Mouse (Mus musculus): ENCODE measurements around the gene Rtn4ip1. TPM values are rescaled to one million over a fixed set of nuclear protein-coding genes. Genes with fewer than 3 reads are reported as not detected.
"Not testable (repeated sequence)": the region's sequence is repeated elsewhere in the genome, so short reads cannot be mapped to it uniquely, and the experiment has no call there.

Rtn4ip1 gene
- polyA plus RNA-seq, 1 experiment from 2014 or later: 15.3 TPM

DNA sequence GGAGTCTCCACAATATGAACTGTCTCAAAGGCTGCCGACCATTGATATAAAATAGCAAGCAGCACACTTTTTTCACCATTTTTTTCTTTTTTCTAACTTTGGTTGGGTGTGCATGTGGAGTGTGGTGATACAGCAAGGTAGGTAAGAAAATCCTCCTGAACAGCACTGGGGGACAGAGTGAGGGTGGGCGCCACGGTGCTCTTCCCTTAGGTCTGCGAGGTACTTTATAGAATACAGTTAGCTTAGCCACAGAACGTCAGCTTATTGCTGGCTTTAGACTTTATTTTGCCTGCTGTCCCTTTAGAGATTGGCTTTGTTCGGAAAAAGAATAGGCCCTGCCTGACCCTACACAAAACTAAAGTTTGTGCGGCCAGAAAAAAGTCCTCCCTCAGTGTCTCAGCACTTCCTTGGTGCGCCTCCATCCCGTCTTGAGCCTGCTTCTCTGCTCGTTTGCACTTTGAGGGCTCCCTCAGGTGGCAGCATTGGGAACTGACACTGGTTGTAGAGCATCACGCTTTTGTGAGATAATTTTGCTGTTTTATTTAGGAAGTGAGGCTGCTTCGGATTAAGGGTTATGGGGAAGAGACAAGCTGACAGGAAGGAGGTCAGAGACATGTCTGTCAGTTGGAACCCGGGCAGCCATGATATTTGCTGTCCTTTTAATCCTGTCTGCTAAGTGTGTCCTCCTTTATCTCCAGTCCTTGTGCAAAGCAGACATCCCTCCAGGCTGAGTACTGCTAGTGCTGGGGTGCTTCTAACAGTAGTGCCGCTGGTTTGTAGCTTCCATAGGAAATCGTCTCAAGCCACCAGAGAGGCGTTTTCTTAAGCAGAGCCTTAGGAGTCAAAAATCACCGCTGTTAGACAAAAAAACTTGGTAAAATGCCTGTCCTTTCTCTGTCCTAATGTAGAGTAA is 17.3 kb downstream of the Rtn4ip1 start:
- WGBS: 42% methylated on average over 17 of the region's 17 CpGs
- Histone ChIP-seq H3K27me3 (ENCODE audit: control insufficient read depth, insufficient read depth, low read length) (no peaks in the 10 kb centered on the region), H3K9ac (replicated peaks; ENCODE audit: low read depth, low read length) (no peak overlapping the region), H3K4me3 (ENCODE audit: low read depth, low read length) (no peak overlapping the region), H3K4me1 (ENCODE audit: control insufficient read depth, insufficient read depth, low read length) (no peaks in the 10 kb centered on the region), H3K36me3 (ENCODE audit: control insufficient read depth, insufficient read depth, low read length) (no peaks in the 10 kb centered on the region), H3K4me2 (ENCODE audit: low read depth, low read length) (no peak overlapping the region), H3K27ac (ENCODE audit: low read depth, low read length) (no peak overlapping the region), H3K9me3 (ENCODE audit: control insufficient read depth, low read length) (no peaks in the 10 kb centered on the region)
- peak; percentile 82 for ATAC-seq (ENCODE audit: low read depth)

DNA sequence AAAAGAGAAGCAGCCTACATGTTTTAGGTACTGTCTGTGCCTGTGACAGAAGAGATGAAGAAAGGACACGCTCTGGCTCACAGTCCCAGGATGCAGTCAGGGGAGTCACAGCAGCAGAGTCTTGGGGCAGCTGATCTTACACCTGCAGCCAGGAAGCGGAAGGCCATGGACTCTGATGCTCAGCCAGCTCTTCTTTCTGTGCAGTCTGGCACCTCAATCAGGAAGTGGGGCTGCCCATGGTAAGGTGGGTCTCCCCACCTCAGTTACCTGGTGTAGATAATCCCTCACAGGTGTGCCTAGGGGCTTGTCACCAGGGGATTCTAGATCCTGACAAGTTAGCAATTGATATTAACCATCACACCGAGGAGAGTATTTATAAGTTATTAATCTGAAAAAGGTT is 21.5 kb downstream of the Rtn4ip1 start:
- Histone ChIP-seq H3K27ac (ENCODE audit: low read depth, low read length) (no peak overlapping the region), H3K4me2 (ENCODE audit: low read depth, low read length) (no peak overlapping the region), H3K4me3 (ENCODE audit: low read depth, low read length) (no peak overlapping the region), H3K4me1 (ENCODE audit: control insufficient read depth, insufficient read depth, low read length) (no peaks in the 10 kb centered on the region), H3K27me3 (ENCODE audit: control insufficient read depth, insufficient read depth, low read length) (no peaks in the 10 kb centered on the region), H3K9ac (replicated peaks; ENCODE audit: low read depth, low read length) (no peak overlapping the region), H3K36me3 (ENCODE audit: control insufficient read depth, insufficient read depth, low read length) (no peaks in the 10 kb centered on the region), H3K9me3 (ENCODE audit: control insufficient read depth, low read length) (no peaks in the 10 kb centered on the region)
- WGBS: 97% methylated on average over 3 of the region's 3 CpGs
- no peak for ATAC-seq (ENCODE audit: low read depth)

DNA sequence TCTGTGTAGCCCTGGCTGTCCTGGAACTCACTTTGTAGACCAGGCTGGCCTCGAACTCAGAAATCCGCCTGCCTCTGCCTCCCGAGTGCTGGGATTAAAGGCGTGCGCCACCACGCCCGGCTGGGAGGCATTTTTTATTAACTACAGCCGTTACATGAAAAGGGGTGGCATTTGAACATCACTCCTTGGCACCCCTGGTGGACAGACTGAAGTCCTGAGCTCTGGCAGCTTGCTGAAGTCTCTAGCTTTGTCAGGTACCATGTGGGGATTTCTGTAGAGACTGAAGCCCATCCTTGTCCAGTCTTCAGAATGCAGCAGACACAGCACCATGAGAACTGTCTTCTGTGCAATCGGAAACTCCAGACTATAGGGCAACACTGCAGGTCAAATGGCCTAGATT is 24.2 kb downstream of the Rtn4ip1 start:
- not testable (repeated sequence) for H3K9me3 ChIP-seq (ENCODE audit: control insufficient read depth, low read length); ATAC-seq (ENCODE audit: low read depth)

DNA sequence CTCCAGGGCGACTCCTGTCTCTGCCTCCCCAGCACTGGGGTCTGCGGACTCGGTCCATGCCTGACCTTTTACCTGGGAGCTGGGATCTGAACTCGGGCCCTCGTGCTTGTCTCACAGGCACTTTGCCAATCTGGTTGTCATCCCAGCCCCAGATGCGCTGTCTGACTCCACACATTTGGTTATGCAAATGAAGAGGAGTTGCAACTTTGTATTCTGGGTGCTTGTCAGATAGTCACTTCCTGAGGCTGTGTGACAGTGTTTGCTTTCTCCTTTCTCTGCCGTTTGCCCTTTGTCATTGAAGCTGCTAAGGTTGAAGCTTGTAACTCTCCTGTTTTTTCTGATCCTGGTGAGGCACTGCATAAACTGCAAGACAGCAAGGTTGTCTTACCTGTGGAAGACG is 26.1 kb downstream of the Rtn4ip1 start:
- H3K4me2 ChIP-seq (ENCODE audit: low read depth, low read length): no peak overlapping the region
- ATAC-seq (ENCODE audit: low read depth): no peak
- no peak overlapping the region for H3K4me3 ChIP-seq (ENCODE audit: low read depth, low read length)
- H3K36me3 ChIP-seq (ENCODE audit: control insufficient read depth, insufficient read depth, low read length): no peaks in the 10 kb centered on the region
- no peak overlapping the region for H3K27ac ChIP-seq (ENCODE audit: low read depth, low read length)
- no peaks in the 10 kb centered on the region for H3K9me3 ChIP-seq (ENCODE audit: control insufficient read depth, low read length)
- no peaks in the 10 kb centered on the region for H3K27me3 ChIP-seq (ENCODE audit: control insufficient read depth, insufficient read depth, low read length)
- no peak overlapping the region for H3K9ac ChIP-seq (replicated peaks; ENCODE audit: low read depth, low read length)
- H3K4me1 ChIP-seq (ENCODE audit: control insufficient read depth, insufficient read depth, low read length): no peaks in the 10 kb centered on the region
- 84% methylated on average over 8 of the region's 8 CpGs for WGBS

More for the DNA sequence above, 24.2 kb downstream of the Rtn4ip1 start:
- not testable (repeated sequence) for H3K27me3 ChIP-seq (ENCODE audit: control insufficient read depth, insufficient read depth, low read length); H3K4me3 ChIP-seq (ENCODE audit: low read depth, low read length); H3K27ac ChIP-seq (ENCODE audit: low read depth, low read length); H3K4me2 ChIP-seq (ENCODE audit: low read depth, low read length); H3K36me3 ChIP-seq (ENCODE audit: control insufficient read depth, insufficient read depth, low read length); H3K4me1 ChIP-seq (ENCODE audit: control insufficient read depth, insufficient read depth, low read length); H3K9ac ChIP-seq (replicated peaks; ENCODE audit: low read depth, low read length)
- 87% methylated on average over 9 of the region's 9 CpGs for WGBS

DNA sequence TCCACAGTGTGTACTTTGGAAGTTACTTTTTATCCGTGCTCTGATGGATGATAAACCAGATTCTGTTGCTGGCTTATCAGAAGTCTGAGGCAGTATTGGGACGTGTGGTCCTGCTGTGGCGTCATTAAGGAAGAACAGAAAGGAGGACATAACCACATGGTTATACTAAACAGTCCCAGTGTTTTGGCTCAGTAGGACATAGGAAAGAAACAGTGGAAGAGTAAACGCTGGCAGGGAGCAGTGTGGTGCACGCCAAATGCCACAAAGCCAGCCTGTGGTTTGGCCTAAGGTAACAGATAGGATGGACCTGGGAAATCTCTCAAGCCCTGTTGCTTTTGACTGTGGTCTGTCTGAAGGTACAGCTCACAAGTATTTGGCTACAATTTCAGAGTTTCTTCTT is 27.0 kb downstream of the Rtn4ip1 start:
- Histone ChIP-seq H3K27me3 (ENCODE audit: control insufficient read depth, insufficient read depth, low read length) (no peaks in the 10 kb centered on the region), H3K9ac (replicated peaks; ENCODE audit: low read depth, low read length) (no peak overlapping the region), H3K27ac (ENCODE audit: low read depth, low read length) (no peak overlapping the region), H3K9me3 (ENCODE audit: control insufficient read depth, low read length) (no peaks in the 10 kb centered on the region), H3K4me3 (ENCODE audit: low read depth, low read length) (no peak overlapping the region), H3K36me3 (ENCODE audit: control insufficient read depth, insufficient read depth, low read length) (no peaks in the 10 kb centered on the region), H3K4me1 (ENCODE audit: control insufficient read depth, insufficient read depth, low read length) (no peaks in the 10 kb centered on the region), H3K4me2 (ENCODE audit: low read depth, low read length) (no peak overlapping the region)
- ATAC-seq (ENCODE audit: low read depth): no peak
- 67% methylated on average over 5 of the region's 5 CpGs for WGBS

DNA sequence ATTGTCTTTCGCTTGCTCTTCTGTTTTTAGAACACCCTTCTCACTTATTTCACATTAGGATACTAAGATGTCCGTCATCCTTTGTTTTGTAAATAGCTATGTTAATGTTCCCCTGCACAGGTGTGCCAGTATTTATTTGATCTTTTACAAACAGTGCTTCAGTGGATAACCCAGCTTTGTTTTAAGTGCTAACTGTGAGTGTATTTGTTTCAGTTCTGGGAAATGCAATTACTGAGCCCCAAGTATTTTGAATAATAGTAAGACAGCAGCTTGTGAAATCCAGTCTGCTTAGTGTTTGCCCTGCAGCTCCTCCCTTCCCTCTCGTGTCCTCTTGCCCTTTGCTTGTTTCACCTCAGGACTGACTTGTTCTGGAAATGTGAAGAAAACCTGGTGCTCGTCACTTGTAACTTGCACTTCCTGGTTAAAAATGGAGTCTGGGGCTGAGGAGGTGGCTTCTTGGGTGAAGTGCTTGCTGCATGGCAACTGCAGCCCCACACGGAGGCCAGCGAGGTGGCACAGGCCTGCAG is 37.6 kb downstream of the Rtn4ip1 start:
- H3K4me2 ChIP-seq (ENCODE audit: low read depth, low read length): no peak overlapping the region
- H3K36me3 ChIP-seq (ENCODE audit: control insufficient read depth, insufficient read depth, low read length): no peaks in the 10 kb centered on the region
- H3K4me1 ChIP-seq (ENCODE audit: control insufficient read depth, insufficient read depth, low read length): no peaks in the 10 kb centered on the region
- no peak overlapping the region for H3K27ac ChIP-seq (ENCODE audit: low read depth, low read length)
- H3K9me3 ChIP-seq (ENCODE audit: control insufficient read depth, low read length): no peaks in the 10 kb centered on the region
- H3K27me3 ChIP-seq (ENCODE audit: control insufficient read depth, insufficient read depth, low read length): no peaks in the 10 kb centered on the region
- no peak overlapping the region for H3K4me3 ChIP-seq (ENCODE audit: low read depth, low read length)
- WGBS: 78% methylated on average over 6 of the region's 6 CpGs
- ATAC-seq (ENCODE audit: low read depth): no peak
- no peak overlapping the region for H3K9ac ChIP-seq (replicated peaks; ENCODE audit: low read depth, low read length)

DNA sequence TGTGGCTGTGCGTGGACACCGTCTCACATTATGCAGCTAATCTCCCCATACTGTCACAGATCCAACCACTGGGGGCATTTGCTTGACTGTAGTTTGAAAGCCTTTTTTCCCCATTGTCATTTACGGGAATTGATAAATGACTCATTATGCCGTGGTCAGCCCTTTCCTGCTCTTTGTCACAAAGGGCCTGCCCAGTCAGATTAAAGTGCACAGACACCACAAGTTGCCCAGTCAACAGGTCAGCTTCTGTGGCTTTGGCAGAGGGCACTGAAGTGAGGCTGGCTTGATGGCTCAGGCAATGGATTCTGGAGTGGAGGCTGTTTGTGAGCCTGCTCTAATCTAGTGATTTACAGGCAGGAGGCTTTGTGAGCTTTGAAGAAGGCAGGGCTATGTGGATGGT is 42.1 kb downstream of the Rtn4ip1 start:
- 30% methylated on average over 4 of the region's 4 CpGs for WGBS
- Histone ChIP-seq H3K36me3 (ENCODE audit: control insufficient read depth, insufficient read depth, low read length) (peaks cover 4% of the 10 kb centered on the region; the same call in 1 of the 2 replicates), H3K27me3 (ENCODE audit: control insufficient read depth, insufficient read depth, low read length) (no peaks in the 10 kb centered on the region), H3K9me3 (ENCODE audit: control insufficient read depth, low read length) (no peaks in the 10 kb centered on the region), H3K4me1 (ENCODE audit: control insufficient read depth, insufficient read depth, low read length) (no peaks in the 10 kb centered on the region), H3K4me3 (ENCODE audit: low read depth, low read length) (no peak overlapping the region), H3K27ac (ENCODE audit: low read depth, low read length) (no peak overlapping the region), H3K4me2 (ENCODE audit: low read depth, low read length) (no peak overlapping the region), H3K9ac (replicated peaks; ENCODE audit: low read depth, low read length) (no peak overlapping the region)
- ATAC-seq (ENCODE audit: low read depth): peak; percentile 14; the same call in 1 of the 2 replicates

DNA sequence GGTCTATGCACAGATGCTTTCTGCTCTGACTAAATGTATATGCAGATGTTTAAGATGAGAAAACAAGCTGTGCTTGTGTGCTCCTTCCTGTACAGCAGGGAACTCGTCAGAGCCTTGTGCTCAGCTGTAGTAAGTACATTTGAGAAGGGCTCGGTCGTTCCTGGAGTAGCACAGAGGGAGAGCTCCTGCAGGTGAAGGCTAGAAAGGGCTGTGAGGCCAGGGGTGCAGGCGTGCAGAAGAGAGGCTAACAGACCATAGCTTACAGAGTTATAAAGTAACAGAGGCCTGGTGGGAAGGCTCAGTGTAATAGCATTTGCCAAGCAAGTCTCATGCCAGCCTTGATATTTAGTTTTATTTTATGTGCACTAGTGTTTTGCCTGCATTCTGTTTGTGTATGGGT is 43.8 kb downstream of the Rtn4ip1 start:
- H3K36me3 ChIP-seq (ENCODE audit: control insufficient read depth, insufficient read depth, low read length): peaks cover 4% of the 10 kb centered on the region; the same call in 1 of the 2 replicates
- no peak overlapping the region for H3K27ac ChIP-seq (ENCODE audit: low read depth, low read length)
- no peak overlapping the region for H3K9ac ChIP-seq (replicated peaks; ENCODE audit: low read depth, low read length)
- H3K9me3 ChIP-seq (ENCODE audit: control insufficient read depth, low read length): no peaks in the 10 kb centered on the region
- 78% methylated on average over 4 of the region's 4 CpGs for WGBS
- no peak for ATAC-seq (ENCODE audit: low read depth)
- H3K4me2 ChIP-seq (ENCODE audit: low read depth, low read length): no peak overlapping the region
- H3K4me1 ChIP-seq (ENCODE audit: control insufficient read depth, insufficient read depth, low read length): no peaks in the 10 kb centered on the region
- H3K27me3 ChIP-seq (ENCODE audit: control insufficient read depth, insufficient read depth, low read length): no peaks in the 10 kb centered on the region
- H3K4me3 ChIP-seq (ENCODE audit: low read depth, low read length): no peak overlapping the region

DNA sequence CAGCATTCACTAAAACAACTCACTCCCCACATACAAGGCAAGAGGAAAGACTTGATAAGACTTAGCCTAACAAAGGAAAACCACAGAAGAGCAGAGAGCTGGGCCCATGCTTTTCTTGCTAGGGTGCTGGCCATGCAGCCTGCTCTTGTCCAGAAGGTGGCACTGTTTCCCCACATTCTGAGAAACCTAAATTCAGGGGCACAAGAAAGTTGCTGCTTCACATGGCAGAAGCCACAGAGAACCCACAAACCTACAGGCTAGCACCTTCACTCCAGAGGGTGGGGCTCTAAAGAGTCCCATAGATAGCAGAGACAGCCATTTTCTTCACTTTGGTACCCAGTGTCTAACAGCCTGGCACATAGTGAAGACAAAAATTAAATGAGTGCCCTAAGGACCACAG is 52.3 kb downstream of the Rtn4ip1 start:
- no peaks in the 10 kb centered on the region for H3K36me3 ChIP-seq (ENCODE audit: control insufficient read depth, insufficient read depth, low read length)
- H3K4me2 ChIP-seq (ENCODE audit: low read depth, low read length): no peak overlapping the region
- peak; percentile 77 for ATAC-seq (ENCODE audit: low read depth)
- no peak overlapping the region for H3K4me3 ChIP-seq (ENCODE audit: low read depth, low read length)
- H3K4me1 ChIP-seq (ENCODE audit: control insufficient read depth, insufficient read depth, low read length): no peaks in the 10 kb centered on the region
- H3K9me3 ChIP-seq (ENCODE audit: control insufficient read depth, low read length): no peaks in the 10 kb centered on the region
- no peak overlapping the region for H3K27ac ChIP-seq (ENCODE audit: low read depth, low read length)
- H3K9ac ChIP-seq (replicated peaks; ENCODE audit: low read depth, low read length): no peak overlapping the region
- H3K27me3 ChIP-seq (ENCODE audit: control insufficient read depth, insufficient read depth, low read length): no peaks in the 10 kb centered on the region
